Mouse (Mus musculus): ENCODE results near the gene Hrk.

Hrk gene

GRCm38 (mm10) chr5:118160691-118161090 lies 3.8 kb upstream of the Hrk start:
- no peak for DNase-seq (ENCODE audit: low spot score in 2 of 2)

GRCm38 (mm10) chr5:118165462-118165861 lies 1.0 kb downstream of the Hrk start:
- DNase-seq (ENCODE audit: low spot score in 2 of 2) = no peak

GRCm38 (mm10) chr5:118167561-118167995 lies 3.1 kb downstream of the Hrk start:
- no peak for DNase-seq (ENCODE audit: low spot score in 2 of 2)

GRCm38 (mm10) chr5:118169222-118170221 lies 5.1 kb downstream of the Hrk start:
- DNase-seq (ENCODE audit: low spot score in 2 of 2) = no peak

- DNase-seq (ENCODE audit: low spot score in 2 of 2) = no peak
These were observed 6.6 kb downstream of the Hrk start for GRCm38 (mm10) chr5:118170888-118171529.

GRCm38 (mm10) chr5:118171665-118172064 lies 7.2 kb downstream of the Hrk start:
- DNase-seq (ENCODE audit: low spot score in 2 of 2) = no peak

- DNase-seq (ENCODE audit: low spot score in 2 of 2) = no peak
These were observed 7.8 kb downstream of the Hrk start for GRCm38 (mm10) chr5:118172078-118172723.

- DNase-seq (ENCODE audit: low spot score in 2 of 2) = no peak
These were observed 10.0 kb downstream of the Hrk start for GRCm38 (mm10) chr5:118174310-118175009.

- DNase-seq (ENCODE audit: low spot score in 2 of 2) = no peak
These were observed 10.7 kb downstream of the Hrk start for GRCm38 (mm10) chr5:118175137-118175536.

GRCm38 (mm10) chr5:118177640-118178039 lies 13.2 kb downstream of the Hrk start:
- no peak for DNase-seq (ENCODE audit: low spot score in 2 of 2)

GRCm38 (mm10) chr5:118186903-118187633 lies 22.6 kb downstream of the Hrk start:
- DNase-seq (ENCODE audit: low spot score in 2 of 2) = no peak

GRCm38 (mm10) chr5:118188356-118188755 lies 23.9 kb downstream of the Hrk start:
- DNase-seq (ENCODE audit: low spot score in 2 of 2) = no peak

GRCm38 (mm10) chr5:118190491-118190890 lies 26.0 kb downstream of the Hrk start:
- DNase-seq (ENCODE audit: low spot score in 2 of 2) = no peak

- no peak for DNase-seq (ENCODE audit: low spot score in 2 of 2)
These were observed 27.8 kb downstream of the Hrk start for GRCm38 (mm10) chr5:118192221-118192620.

GRCm38 (mm10) chr5:118197421-118197820 lies 33.0 kb downstream of the Hrk start:
- DNase-seq (ENCODE audit: low spot score in 2 of 2) = no peak

GRCm38 (mm10) chr5:118199670-118200069 lies 35.2 kb downstream of the Hrk start:
- no peak for DNase-seq (ENCODE audit: low spot score in 2 of 2)

- DNase-seq (ENCODE audit: low spot score in 2 of 2) = no peak
These were observed 40.4 kb downstream of the Hrk start for GRCm38 (mm10) chr5:118204675-118205440.

- no peak for DNase-seq (ENCODE audit: low spot score in 2 of 2)
These were observed 41.4 kb downstream of the Hrk start for GRCm38 (mm10) chr5:118205852-118206251.

- DNase-seq (ENCODE audit: low spot score in 2 of 2) = no peak
These were observed 49.6 kb downstream of the Hrk start for GRCm38 (mm10) chr5:118214012-118214411.

Measured in frontal cortex, postnatal 25 days (tissue).